Mouse (Mus musculus) kidney, embryonic 14.5 days (tissue): Measurements from ENCODE around the gene Uxs1. TPM values are rescaled to one million over a fixed set of nuclear protein-coding genes. Genes with fewer than 3 reads are reported as not detected.

Source experiments
- ATAC-seq: fragments of 200-750 bp; cut with Nextera tagmentation; 2 replicates; pipeline ENCODE4 v1.8.0; 2017; ENCODE audit warnings: moderate number of reproducible peaks, mild to moderate bottlenecking, moderate TSS enrichment, moderate library complexity; ENCODE audit not compliant: low FRiP score, low TSS enrichment
- H3K27ac ChIP-seq: fragments of 300-500 bp; sonication (generic); 2 replicates; pipeline ENCODE4 v1.5.1; 2014; ENCODE audit warnings: low read depth, mild to moderate bottlenecking, low read length, moderate library complexity, mixed read lengths
- H3K27me3 ChIP-seq: fragments of 300-500 bp; sonication (generic); 2 replicates; pipeline ENCODE4 v1.6.1; 2014; ENCODE audit warnings: mild to moderate bottlenecking, low read length; ENCODE audit not compliant: control insufficient read depth, insufficient read depth
- H3K36me3 ChIP-seq: fragments of 300-500 bp; sonication (generic); 2 replicates; pipeline ENCODE4 v1.6.1; 2014; ENCODE audit warnings: low read length, mixed read lengths; ENCODE audit not compliant: control insufficient read depth, insufficient read depth
- H3K4me1 ChIP-seq: fragments of 300-500 bp; sonication (generic); 2 replicates; pipeline ENCODE4 v1.6.1; 2014; ENCODE audit warnings: low read length, mixed read lengths; ENCODE audit not compliant: control insufficient read depth, insufficient read depth
- H3K4me2 ChIP-seq: fragments of 300-500 bp; sonication (generic); replicated peaks from 2 replicates; pipeline ENCODE4 v1.6.1; 2014; ENCODE audit warnings: low read depth, mild to moderate bottlenecking, low read length
- H3K4me3 ChIP-seq: fragments of 300-500 bp; sonication (generic); 2 replicates; pipeline ENCODE4 v1.5.1; 2014; ENCODE audit warnings: mild to moderate bottlenecking, low read length
- H3K9ac ChIP-seq: fragments of 300-500 bp; sonication (generic); 2 replicates; pipeline ENCODE4 v1.6.1; 2014; ENCODE audit warnings: low read depth, mild to moderate bottlenecking, low read length, moderate library complexity
- H3K9me3 ChIP-seq: fragments of 300-500 bp; sonication (generic); 2 replicates; pipeline ENCODE4 v1.6.1; 2016; ENCODE audit warnings: low read length; ENCODE audit not compliant: control insufficient read depth
- WGBS: fragments of 180-500 bp; shearing (Covaris S2); extraction: QIAGEN DNeasy Blood & Tissue Kit; methylation state at CpG from one replicate; pipeline ENCODE4 v1.1.7; 2014; 5-methylcytosine and 5-hydroxymethylcytosine counted together
- polyA plus RNA-seq: library from polyadenylated mRNA; unstranded; fragments of >200 nt; fragmentation: Nextera tagmentation; extraction: Ambion mirVana; gene quantifications from 2 replicates; pipeline ENCODE4 v1.2.1, GENCODE M21; 2014

Gene Uxs1
- polyA plus RNA-seq, 1 experiment from 2014 or later, result 25.0 TPM

- Histone ChIP-seq H3K36me3 (peaks cover 23% of the 10 kb centered on the region; the same call in 1 of the 2 replicates), H3K9ac (no peak overlapping the region)
- no peak for ATAC-seq
Measured at GRCm38 (mm10) chr1:43768385-43768990, 59.1 kb downstream of the Uxs1 start.

GRCm38 (mm10) chr1:43766328-43766727 is 61.3 kb downstream of the Uxs1 start:
- H3K36me3 ChIP-seq, result peaks cover 25% of the 10 kb centered on the region; the same call in 1 of the 2 replicates
- H3K4me3 ChIP-seq, result no peak overlapping the region
- no peaks in the 10 kb centered on the region for H3K27me3 ChIP-seq
- H3K9me3 ChIP-seq, result no peaks in the 10 kb centered on the region
- 92% methylated on average over 2 of the region's 2 CpGs for WGBS
- H3K4me1 ChIP-seq, result no peaks in the 10 kb centered on the region
- no peak overlapping the region for H3K9ac ChIP-seq
- no peak for ATAC-seq
- no peak overlapping the region for H3K4me2 ChIP-seq
- H3K27ac ChIP-seq, result no peak overlapping the region

More at GRCm38 (mm10) chr1:43768385-43768990, 59.1 kb downstream of the Uxs1 start:
- H3K4me1 ChIP-seq, result no peaks in the 10 kb centered on the region
- 79% methylated on average over 4 of the region's 4 CpGs for WGBS
- H3K9me3 ChIP-seq, result no peaks in the 10 kb centered on the region
- H3K4me3 ChIP-seq, result no peak overlapping the region
- no peaks in the 10 kb centered on the region for H3K27me3 ChIP-seq
- no peak overlapping the region for H3K27ac ChIP-seq
- no peak overlapping the region for H3K4me2 ChIP-seq

DNA sequence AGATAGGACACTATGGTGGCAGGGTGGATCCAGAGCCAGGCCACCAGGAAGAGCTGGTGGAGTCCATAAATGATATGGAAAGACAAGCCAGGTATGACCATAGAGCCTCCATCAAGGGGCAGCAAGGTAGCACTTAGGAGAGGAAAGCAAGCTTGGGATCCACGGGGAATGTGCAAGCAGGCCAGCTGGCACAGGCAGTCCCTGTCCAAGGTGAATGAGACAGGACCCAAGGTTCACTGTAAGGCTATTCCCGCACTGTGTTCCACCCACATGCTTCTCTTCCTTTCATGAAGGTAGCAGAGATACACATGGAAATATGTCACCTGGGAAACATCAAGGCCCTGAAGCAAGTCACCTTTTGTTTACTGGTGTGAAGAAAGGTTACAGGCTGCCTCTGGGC is 63.1 kb downstream of the Uxs1 start:
- Histone ChIP-seq H3K36me3 (peaks cover 15% of the 10 kb centered on the region; the same call in 1 of the 2 replicates), H3K27me3 (no peaks in the 10 kb centered on the region), H3K4me3 (no peak overlapping the region), H3K9ac (no peak overlapping the region), H3K27ac (no peak overlapping the region), H3K4me1 (no peaks in the 10 kb centered on the region), H3K9me3 (no peaks in the 10 kb centered on the region), H3K4me2 (no peak overlapping the region)
- WGBS, result 92% methylated on average over 2 of the region's 2 CpGs
- no peak for ATAC-seq

DNA sequence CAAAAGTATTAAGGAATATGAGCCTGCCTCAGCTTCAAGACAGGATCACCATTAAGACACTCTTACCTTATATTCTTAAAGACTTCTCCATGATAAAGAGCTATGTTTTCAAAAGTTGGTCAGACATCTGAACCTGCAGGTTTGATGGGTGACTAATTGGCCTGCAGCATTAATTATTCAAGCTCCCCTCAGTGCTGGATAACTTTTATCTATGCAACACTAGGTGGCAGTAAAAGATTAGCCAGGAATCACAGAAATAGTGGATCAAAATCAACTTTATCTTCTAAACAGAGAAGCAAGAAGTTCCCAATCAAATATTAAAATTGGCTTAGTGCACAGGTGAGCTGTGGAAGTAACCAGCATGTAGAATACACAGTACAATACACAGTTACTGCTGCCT is 67.5 kb downstream of the Uxs1 start:
- H3K9ac ChIP-seq, result no peak overlapping the region
- H3K36me3 ChIP-seq, result peaks cover 21% of the 10 kb centered on the region
- no peak overlapping the region for H3K27ac ChIP-seq
- H3K4me1 ChIP-seq, result no peaks in the 10 kb centered on the region
- no peaks in the 10 kb centered on the region for H3K27me3 ChIP-seq
- no peak for ATAC-seq
- no peak overlapping the region for H3K4me3 ChIP-seq
- no peaks in the 10 kb centered on the region for H3K9me3 ChIP-seq
- H3K4me2 ChIP-seq, result no peak overlapping the region

- no peak overlapping the region for H3K4me3 ChIP-seq
- H3K9me3 ChIP-seq, result no peaks in the 10 kb centered on the region
- no peak overlapping the region for H3K9ac ChIP-seq
- no peak for ATAC-seq
- no peak overlapping the region for H3K27ac ChIP-seq
- H3K36me3 ChIP-seq, result peaks cover 37% of the 10 kb centered on the region
- no peaks in the 10 kb centered on the region for H3K4me1 ChIP-seq
- no peaks in the 10 kb centered on the region for H3K27me3 ChIP-seq
- 94% methylated on average over 8 of the region's 8 CpGs for WGBS
- H3K4me2 ChIP-seq, result no peak overlapping the region
Measured at GRCm38 (mm10) chr1:43754448-43755312, 72.9 kb downstream of the Uxs1 start.

- Histone ChIP-seq H3K9me3 (no peaks in the 10 kb centered on the region), H3K36me3 (no peaks in the 10 kb centered on the region), H3K27ac (no peak overlapping the region), H3K4me1 (no peaks in the 10 kb centered on the region), H3K4me3 (no peak overlapping the region), H3K27me3 (no peaks in the 10 kb centered on the region), H3K9ac (no peak overlapping the region), H3K4me2 (no peak overlapping the region)
- no peak for ATAC-seq
- 85% methylated on average over 10 of the region's 10 CpGs for WGBS
Measured at GRCm38 (mm10) chr1:43738519-43738894, 89.1 kb downstream of the Uxs1 start.

GRCm38 (mm10) chr1:43737812-43738518 is 89.6 kb downstream of the Uxs1 start:
- Histone ChIP-seq H3K27ac (no peak overlapping the region), H3K4me1 (no peaks in the 10 kb centered on the region), H3K27me3 (no peaks in the 10 kb centered on the region), H3K4me2 (no peak overlapping the region), H3K36me3 (no peaks in the 10 kb centered on the region), H3K9me3 (no peaks in the 10 kb centered on the region), H3K4me3 (no peak overlapping the region), H3K9ac (no peak overlapping the region)
- no peak; the same call in 1 of the 2 replicates for ATAC-seq
- 69% methylated on average over 7 of the region's 7 CpGs for WGBS

- WGBS, result 88% methylated on average over 1 of the region's 1 CpGs
- H3K4me2 ChIP-seq, result no peak overlapping the region
Measured at GRCm38 (mm10) chr1:43732657-43733056, 94.9 kb downstream of the Uxs1 start.

DNA sequence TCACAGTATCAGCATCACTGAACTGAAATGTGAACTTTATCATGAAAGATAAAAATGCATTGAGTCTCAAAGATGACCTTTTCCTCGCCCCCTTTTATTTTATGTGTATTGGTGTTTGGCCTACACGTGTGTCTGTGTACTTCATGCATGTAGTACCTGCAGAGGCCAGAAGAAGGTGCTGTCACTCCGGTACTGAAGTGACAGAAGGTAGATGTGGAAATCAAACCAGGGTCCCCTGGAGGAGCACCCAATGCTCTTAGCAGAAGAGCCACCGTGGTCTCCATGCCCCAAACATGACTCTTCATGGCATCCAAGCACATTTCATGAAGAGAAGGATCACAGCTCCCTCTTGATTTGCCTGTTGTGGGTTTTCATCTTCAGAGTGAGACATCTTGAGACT is 95.5 kb downstream of the Uxs1 start:
- no peaks in the 10 kb centered on the region for H3K9me3 ChIP-seq
- ATAC-seq, result no peak
- WGBS, result 82% methylated on average over 4 of the region's 4 CpGs
- H3K27me3 ChIP-seq, result no peaks in the 10 kb centered on the region
- no peaks in the 10 kb centered on the region for H3K36me3 ChIP-seq
- no peak overlapping the region for H3K9ac ChIP-seq
- no peak overlapping the region for H3K4me2 ChIP-seq
- no peak overlapping the region for H3K4me3 ChIP-seq
- no peaks in the 10 kb centered on the region for H3K4me1 ChIP-seq
- no peak overlapping the region for H3K27ac ChIP-seq

More at GRCm38 (mm10) chr1:43732657-43733056, 94.9 kb downstream of the Uxs1 start:
- Histone ChIP-seq H3K9me3 (no peaks in the 10 kb centered on the region), H3K4me3 (no peak overlapping the region), H3K36me3 (no peaks in the 10 kb centered on the region), H3K9ac (no peak overlapping the region), H3K27me3 (no peaks in the 10 kb centered on the region), H3K27ac (no peak overlapping the region), H3K4me1 (no peaks in the 10 kb centered on the region)
- no peak for ATAC-seq
